Mouse (Mus musculus) CH12.LX (cell line): Measurements from ENCODE around the gene Gm16253. TPM values are rescaled to one million over a fixed set of nuclear protein-coding genes. Genes with fewer than 3 reads are reported as not detected.

Experiments used
- DNase-seq: peaks from one replicate; pipeline ENCODE4 v3.0.0-alpha.2; 2013; ENCODE audit errors: extremely low read depth
- H3K27ac ChIP-seq: 2 replicates; pipeline ENCODE4 v1.5.1; 2012; ENCODE audit warnings: low read depth, mild to moderate bottlenecking, control low read depth, moderate library complexity; ENCODE audit not compliant: insufficient read depth
- H3K27me3 ChIP-seq: replicated peaks from 2 replicates; pipeline ENCODE3; 2012; ENCODE audit warnings: inconsistent platforms
- H3K36me3 ChIP-seq, 2 experiments: replicated peaks in 1 of 2; 2 replicates each; pipeline versions ENCODE3 to v1.6.1; 2012; ENCODE audit warnings: inconsistent platforms in 1 of 2, low read length in 1 of 2, mild to moderate bottlenecking in 1 of 2, mixed read lengths in 1 of 2, moderate library complexity in 1 of 2; ENCODE audit not compliant: control insufficient read depth in 1 of 2, insufficient read depth in 1 of 2
- H3K4me1 ChIP-seq, 2 experiments: 2 replicates each; pipeline ENCODE4 v1.6.1; 2012; ENCODE audit warnings: inconsistent platforms in 1 of 2, moderate library complexity in 1 of 2; ENCODE audit not compliant: insufficient read depth in 2 of 2, control insufficient read depth in 1 of 2
- H3K4me2 ChIP-seq: 2 replicates; pipeline ENCODE4 v1.6.1; 2012; ENCODE audit warnings: low read depth, mild to moderate bottlenecking, control low read depth; ENCODE audit not compliant: poor library complexity, insufficient read depth, severe bottlenecking
- H3K4me3 ChIP-seq, 3 experiments: fragments of 150-350 bp in 1 of 3; sonication (generic) in 1 of 3; replicated peaks in 1 of 3; 2 replicates each; pipeline versions ENCODE3 to v1.5.1; 2011 to 2012; ENCODE audit warnings: low read depth in 2 of 3, low read length in 2 of 3, mild to moderate bottlenecking in 2 of 3, moderate library complexity in 2 of 3, control low read depth in 1 of 3, improper control_type of control experiment in 1 of 3, inconsistent platforms in 1 of 3, mixed read lengths in 1 of 3; ENCODE audit not compliant: poor library complexity in 1 of 3
- H3K79me2 ChIP-seq: replicated peaks from 2 replicates; pipeline ENCODE4 v1.6.1; 2012; ENCODE audit warnings: mild to moderate bottlenecking, moderate library complexity; ENCODE audit not compliant: control insufficient read depth, poor library complexity, insufficient read depth, severe bottlenecking; ENCODE audit errors: extremely low read depth
- H3K9ac ChIP-seq: 2 replicates; pipeline ENCODE4 v1.6.1; 2012; ENCODE audit warnings: low read depth, mild to moderate bottlenecking, control low read depth, moderate library complexity; ENCODE audit not compliant: insufficient read depth
- H3K9me3 ChIP-seq: replicated peaks from 2 replicates; pipeline ENCODE3; 2012; ENCODE audit warnings: low read length, inconsistent platforms, mixed read lengths
- BHLHE40 ChIP-seq: IDR thresholded peaks from 2 replicates; pipeline ENCODE4 v1.6.1; 2011; ENCODE audit warnings: mild to moderate bottlenecking, low read depth, low read length, improper control_type of control experiment
- E2F4 ChIP-seq: IDR thresholded peaks from 2 replicates; pipeline ENCODE4 v1.6.1; 2011; ENCODE audit warnings: low read depth, low read length, improper control_type of control experiment; ENCODE audit not compliant: insufficient replicate concordance
- ELF1 ChIP-seq: IDR thresholded peaks from 2 replicates; pipeline ENCODE4 v1.6.1; 2014; ENCODE audit warnings: low read depth, mild to moderate bottlenecking, inconsistent platforms, low read length, improper control_type of control experiment
- HCFC1 ChIP-seq: IDR thresholded peaks from 2 replicates; pipeline ENCODE4 v1.6.1; 2012; ENCODE audit warnings: low read depth, mild to moderate bottlenecking, inconsistent platforms, low read length, improper control_type of control experiment
- KAT2A ChIP-seq: IDR thresholded peaks from 2 replicates; pipeline ENCODE4 v1.6.1; 2012; ENCODE audit warnings: low read length, improper control_type of control experiment, inconsistent platforms; ENCODE audit not compliant: insufficient replicate concordance
- MAFK ChIP-seq: IDR thresholded peaks from 2 replicates; pipeline ENCODE4 v1.6.1; 2011; ENCODE audit warnings: low read length, improper control_type of control experiment; ENCODE audit not compliant: insufficient replicate concordance
- MAX ChIP-seq: IDR thresholded peaks from 2 replicates; pipeline ENCODE4 v1.6.1; 2011; ENCODE audit warnings: low read length, improper control_type of control experiment
- MAZ ChIP-seq: IDR thresholded peaks from 2 replicates; pipeline ENCODE4 v1.6.1; 2012; ENCODE audit warnings: low read depth, mild to moderate bottlenecking, inconsistent platforms, low read length, improper control_type of control experiment, moderate library complexity
- MEF2A ChIP-seq: IDR thresholded peaks from 2 replicates; pipeline ENCODE4 v1.6.1; 2014; ENCODE audit warnings: low read depth, mild to moderate bottlenecking, inconsistent platforms, low read length, improper control_type of control experiment, borderline replicate concordance
- MXI1 ChIP-seq: IDR thresholded peaks from 2 replicates; pipeline ENCODE4 v1.6.1; 2011; ENCODE audit warnings: mild to moderate bottlenecking, low read depth, low read length, improper control_type of control experiment
- MYC ChIP-seq: IDR thresholded peaks from 2 replicates; pipeline ENCODE4 v1.6.1; 2011; ENCODE audit warnings: low read depth, mild to moderate bottlenecking, improper control_type of control experiment, low read length
- NELFE ChIP-seq: IDR thresholded peaks from 2 replicates; pipeline ENCODE4 v1.6.1; 2011; ENCODE audit warnings: low read depth, low read length, improper control_type of control experiment
- POLR2A ChIP-seq: IDR thresholded peaks from 2 replicates; pipeline ENCODE4 v1.6.1; 2011; ENCODE audit warnings: low read depth, mild to moderate bottlenecking, improper control_type of control experiment, low read length
- POLR2AphosphoS2 ChIP-seq: IDR thresholded peaks from 2 replicates; pipeline ENCODE4 v1.6.1; 2011; ENCODE audit warnings: low read depth, low read length, improper control_type of control experiment
- RAD21 ChIP-seq: IDR thresholded peaks from 2 replicates; pipeline ENCODE4 v1.6.1; 2011; ENCODE audit warnings: low read depth, mild to moderate bottlenecking, low read length, improper control_type of control experiment, moderate library complexity
- RCOR1 ChIP-seq: conservative IDR thresholded peaks from 2 replicates; pipeline ENCODE4 v1.6.1; 2012; ENCODE audit warnings: low read depth, mild to moderate bottlenecking, inconsistent platforms, low read length, improper control_type of control experiment
- SIN3A ChIP-seq: IDR thresholded peaks from 2 replicates; pipeline ENCODE4 v1.6.1; 2012; ENCODE audit warnings: low read length, improper control_type of control experiment, inconsistent platforms
- SMC3 ChIP-seq: IDR thresholded peaks from 2 replicates; pipeline ENCODE4 v1.6.1; 2011; ENCODE audit warnings: low read depth, low read length, improper control_type of control experiment
- TBP ChIP-seq: conservative IDR thresholded peaks from 2 replicates; pipeline ENCODE4 v1.6.1; 2011; ENCODE audit warnings: low read depth, low read length, improper control_type of control experiment
- TCF12 ChIP-seq: IDR thresholded peaks from 2 replicates; pipeline ENCODE4 v1.6.1; 2014; ENCODE audit warnings: low read depth, mild to moderate bottlenecking, inconsistent platforms, low read length, improper control_type of control experiment
- UBTF ChIP-seq: IDR thresholded peaks from 2 replicates; pipeline ENCODE4 v1.6.1; 2012; ENCODE audit warnings: low read depth, mild to moderate bottlenecking, inconsistent platforms, low read length, improper control_type of control experiment, moderate library complexity
- USF1 ChIP-seq: IDR thresholded peaks from 2 replicates; pipeline ENCODE4 v1.6.1; 2014; ENCODE audit warnings: low read depth, mild to moderate bottlenecking, inconsistent platforms, low read length, improper control_type of control experiment
- USF2 ChIP-seq: conservative IDR thresholded peaks from 2 replicates; pipeline ENCODE4 v1.6.1; 2011; ENCODE audit warnings: low read depth, low read length, improper control_type of control experiment
- ZC3H11A ChIP-seq: IDR thresholded peaks from 2 replicates; pipeline ENCODE4 v1.6.1; 2012; ENCODE audit warnings: low read depth, mild to moderate bottlenecking, inconsistent platforms, low read length, improper control_type of control experiment
- ZKSCAN1 ChIP-seq: IDR thresholded peaks from 2 replicates; pipeline ENCODE4 v1.6.1; 2012; ENCODE audit warnings: low read depth, inconsistent platforms, low read length, improper control_type of control experiment, borderline replicate concordance
- ZMIZ1 ChIP-seq: IDR thresholded peaks from 2 replicates; pipeline ENCODE4 v1.6.1; 2012; ENCODE audit warnings: low read depth, mild to moderate bottlenecking, inconsistent platforms, low read length, improper control_type of control experiment
- ZNF384 ChIP-seq: IDR thresholded peaks from 2 replicates; pipeline ENCODE4 v1.6.1; 2012; ENCODE audit warnings: low read depth, low read length, improper control_type of control experiment, inconsistent platforms
- dilution Hi-C: fragments of 300-500 bp; cut with MboI; formaldehyde crosslinking; loops from 2 replicates; pipeline ENCODE4 v1.14.3; 2020; ENCODE audit warnings: low sequenced_read_pairs; ENCODE audit not compliant: extremely low pct_unique_long_range_greater_than_20kb, extremely low pct_ligation_motif_present
- in situ Hi-C: fragments of 300-500 bp; cut with MboI; formaldehyde crosslinking; loops from 3 replicates; pipeline ENCODE4 v1.14.3; 2019; ENCODE audit warnings: low sequenced_read_pairs, low pct_ligation_motif_present, low pct_unique_long_range_greater_than_20kb, mixed read lengths
- polyA plus RNA-seq: library from polyadenylated mRNA; unstranded; fragments of >175 nt; gene quantifications from 2 replicates; pipeline ENCODE4 v1.2.1, GENCODE M21; 2012; ENCODE audit warnings: low read depth; ENCODE audit not compliant: insufficient read length
- total RNA-seq, 2 experiments: library from RNA; depleted of rRNA; stranded (reverse); fragments of 300-350 nt in 1 of 2; fragments of >200 nt in 1 of 2; gene quantifications; 2 replicates each; pipeline ENCODE4 v1.2.3; 2012 to 2014

The Gm16253 gene
- total and polyA plus RNA-seq, 3 experiments: 0.46 to 0.72 TPM; not detected in 1

DNA sequence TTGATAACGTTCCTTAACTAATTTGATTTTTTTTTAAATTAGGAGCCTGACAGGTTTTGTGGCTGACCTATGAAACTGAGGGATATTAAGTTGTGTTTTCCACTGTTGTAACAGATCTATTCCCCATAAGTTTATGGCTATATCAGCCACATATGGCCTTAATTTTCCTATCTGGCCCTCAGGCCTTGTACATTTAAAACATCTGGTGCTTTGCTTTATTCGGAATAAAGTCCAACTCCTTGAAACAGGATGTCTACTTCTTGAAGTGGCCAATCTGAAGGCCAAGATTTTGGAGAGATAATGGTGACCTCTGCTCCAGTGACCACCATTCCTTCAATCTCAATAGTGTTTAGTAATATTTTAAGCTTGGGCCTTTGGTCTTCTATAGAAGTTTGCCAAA lies 37.5 kb upstream of the Gm16253 start:
- dilution Hi-C loops: no loop called here
- in situ Hi-C loops: loop anchor here (10.0 to 25.0 kb wide), 2 partner anchors 135 to 252 kb away; partner anchors contain the start of gene Fcgr1
- Histone ChIP-seq H3K4me3 (no peak overlapping the region), H3K79me2 (no peaks in the 10 kb centered on the region), H3K9me3 (no peaks in the 10 kb centered on the region), H3K4me2 (no peak overlapping the region), H3K9ac (no peak overlapping the region), H3K27ac (no peak overlapping the region), H3K36me3 (no peaks in the 10 kb centered on the region), H3K4me1 (no peaks in the 10 kb centered on the region), H3K27me3 (peaks cover 13% of the 10 kb centered on the region)
- TF ChIP-seq RCOR1 (no peak), MXI1 (no peak), RAD21 (no peak), NELFE (no peak), ELF1 (no peak), MAZ (no peak), TBP (no peak), POLR2AphosphoS2 (no peak), MEF2A (no peak), MAFK (no peak), HCFC1 (no peak), KAT2A (no peak), ZKSCAN1 (no peak), ZC3H11A (no peak), ZNF384 (no peak), E2F4 (no peak), MYC (no peak), SMC3 (no peak)
- no peak for DNase-seq

DNA sequence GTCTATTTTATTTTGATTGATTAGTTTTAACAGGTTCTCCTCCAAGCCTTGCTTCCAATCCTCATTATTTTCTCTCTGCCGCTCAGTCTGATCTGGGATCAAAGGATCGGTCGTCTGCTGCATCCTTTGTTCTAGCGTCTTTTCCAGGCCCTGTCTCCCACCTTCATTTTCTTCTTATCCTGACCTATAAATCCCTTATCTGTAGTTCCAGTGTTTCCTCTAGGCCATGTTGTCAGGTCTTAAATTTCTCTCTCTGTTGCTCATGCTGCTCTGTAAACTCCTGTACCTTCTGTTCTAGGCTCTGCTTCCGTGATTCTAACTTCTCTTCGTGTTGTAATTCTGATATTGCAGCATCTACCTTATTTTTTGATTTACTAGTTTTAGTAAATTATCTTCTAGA lies 36.0 kb upstream of the Gm16253 start:
- no peak for DNase-seq
- no peak for TF ChIP-seq ZMIZ1
- TF ChIP-seq NELFE: no peak
- no peak for TF ChIP-seq UBTF
- TF ChIP-seq ZC3H11A: no peak
- TF ChIP-seq ZKSCAN1: no peak
- TF ChIP-seq SIN3A: no peak
- TF ChIP-seq RAD21: no peak
- no peak for TF ChIP-seq E2F4
- TF ChIP-seq SMC3: no peak
- no peak for TF ChIP-seq KAT2A
- TF ChIP-seq USF1: no peak
- TF ChIP-seq USF2: no peak
- no peak for TF ChIP-seq TCF12
- no peak for TF ChIP-seq MAX
- TF ChIP-seq POLR2A: no peak
- TF ChIP-seq BHLHE40: no peak
- TF ChIP-seq ELF1: no peak
- no peak for TF ChIP-seq HCFC1
- TF ChIP-seq, all 38 proteins: peak for 0
- Histone ChIP-seq H3K4me3 (no peak overlapping the region), H3K4me1 (no peaks in the 10 kb centered on the region), H3K9ac (no peak overlapping the region), H3K79me2 (no peaks in the 10 kb centered on the region), H3K36me3 (no peaks in the 10 kb centered on the region), H3K9me3 (no peaks in the 10 kb centered on the region), H3K4me2 (no peak overlapping the region), H3K27ac (no peak overlapping the region), H3K27me3 (peaks cover 13% of the 10 kb centered on the region)
- dilution Hi-C loops: no loop called here
- in situ Hi-C loops: loop anchor here (5.0 to 25.0 kb wide), 4 partner anchors 42 to 253 kb away; partner anchors contain the start of genes Fcgr1 and Itga10
